Mouse (Mus musculus): Measurements from ENCODE around the gene Gm45623.

DNA sequence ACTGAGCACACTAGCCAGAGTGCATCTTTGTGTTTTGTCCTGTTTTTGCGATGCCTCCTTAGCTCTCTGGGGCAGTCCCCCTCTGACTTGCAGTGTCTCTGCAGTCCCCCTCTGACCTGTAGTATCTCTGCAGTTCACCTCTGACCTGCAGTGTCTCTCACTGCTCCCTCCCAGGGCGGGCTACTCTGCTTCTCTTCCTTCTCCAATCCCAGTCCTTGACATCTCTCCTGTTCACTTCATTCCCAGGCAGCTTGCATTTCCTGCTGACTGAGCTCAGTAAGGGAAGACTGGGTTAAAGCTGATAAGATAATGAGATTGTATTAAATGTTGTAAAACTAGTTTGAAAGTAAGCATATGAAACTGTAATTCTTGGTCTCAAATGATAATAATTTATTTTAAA is 43.0 kb downstream of the Gm45623 start:
- TF ChIP-seq POLR2A (IDR thresholded peaks at IDR 0.05; ENCODE audit: borderline replicate concordance, extremely low read depth, insufficient read depth, insufficient read length, poor library complexity, severe bottlenecking) (no peak), CTCF (IDR thresholded peaks at IDR 0.05; ENCODE audit: borderline replicate concordance, extremely low read depth, insufficient read depth, insufficient read length) (no peak)

Data from brain, embryonic 14.5 days (tissue).